Mouse (Mus musculus): ENCODE data around the gene Map7d3. TPM values are rescaled to one million over a fixed set of nuclear protein-coding genes. Genes with fewer than 3 reads are reported as not detected.

Gene Map7d3
- total RNA-seq, 2 experiments from 2014 or later, result 0.16 TPM; not detected in 1

- intact Hi-C loops (cut with DNase I), result no loop called here
- no peak for DNase-seq (ENCODE audit: extremely low spot score in 1 of 2, low spot score in 2 of 2)
Measured at GRCm38 (mm10) chrX:56751536-56751935, 70.6 kb downstream of the Map7d3 start.

Other genes with a start within 250 kb of the Map7d3 start
- gene Mmgt1, start 224.3 kb downstream of the Map7d3 start, total RNA-seq (2021), result 10 to 100 TPM; 36.7 to 37.8 TPM
- 100 to 1,000 TPM in 1 of 2 experiments, 10 to 100 TPM in 1; 93.7 to 109 TPM for gene Slc9a6, start 212.6 kb downstream of the Map7d3 start, total RNA-seq (2021)
- 100 to 1,000 TPM; 175 to 185 TPM for gene Fhl1, start 90.5 kb downstream of the Map7d3 start, total RNA-seq (2021)
- gene Adgrg4, start 47.8 kb upstream of the Map7d3 start, total RNA-seq (2021), result not detected
- under 1 TPM; 0.28 to 0.32 TPM for gene Brs3, start 220.7 kb upstream of the Map7d3 start, total RNA-seq (2021)
- gene Htatsf1, start 231.3 kb upstream of the Map7d3 start, total RNA-seq (2021), result 10 to 100 TPM; 55.6 to 60.0 TPM